Mouse (Mus musculus): ENCODE measurements at regions not wholly inside any gene's neighbourhood (a gene's known extent, or its start where the extent isn't known, plus 50 kb on each side); places are given as distances from the start of the nearest gene placed in this dataset.
A peak's percentile ranks its signal among the peaks of the same experiment; 100 is the strongest.

DNA sequence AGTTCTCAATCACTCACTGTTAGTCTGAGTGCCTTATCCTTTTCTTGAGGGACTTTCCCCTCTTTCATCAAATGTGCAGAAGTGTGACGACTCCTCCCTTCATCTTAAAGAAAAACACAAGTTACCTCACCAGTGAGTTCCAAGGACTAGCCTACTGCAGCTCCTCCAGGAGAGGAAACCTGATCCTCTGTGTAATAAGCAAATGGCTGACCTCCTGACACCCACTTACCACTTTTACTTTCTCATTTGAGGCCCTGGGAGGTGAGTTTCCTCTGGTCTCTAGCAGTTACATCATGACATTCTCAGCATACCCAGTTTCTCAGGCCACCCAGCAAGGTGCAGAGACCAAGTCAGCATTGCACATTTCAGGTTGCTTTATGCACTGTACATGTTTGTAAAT lies 83.5 kb downstream of the Bmp2 start:
- DNase-seq (ENCODE audit: low spot score): no peak
- H3K4me1 ChIP-seq (ENCODE audit: insufficient read depth, low read length): no peaks in the 10 kb centered on the region
- H3K9me3 ChIP-seq (ENCODE audit: low read length): no peaks in the 10 kb centered on the region
- no peaks in the 10 kb centered on the region for H3K27me3 ChIP-seq (ENCODE audit: insufficient read depth, low read length)
- H3K9ac ChIP-seq (replicated peaks; ENCODE audit: low read length, poor library complexity, severe bottlenecking): no peak overlapping the region
- H3K27ac ChIP-seq (ENCODE audit: low read depth, low read length): no peak overlapping the region
- H3K4me2 ChIP-seq (ENCODE audit: low read depth, low read length, poor library complexity, severe bottlenecking): no peak overlapping the region
- 32% methylated on average over 1 of the region's 1 CpGs for WGBS
- TF ChIP-seq CTCF (IDR thresholded peaks at IDR 0.05): no peak
- no peak for ATAC-seq (ENCODE audit: low FRiP score)
- H3K4me3 ChIP-seq (ENCODE audit: low read depth, low read length): no peak overlapping the region
- H3K36me3 ChIP-seq (ENCODE audit: insufficient read depth, low read length): no peaks in the 10 kb centered on the region

DNA sequence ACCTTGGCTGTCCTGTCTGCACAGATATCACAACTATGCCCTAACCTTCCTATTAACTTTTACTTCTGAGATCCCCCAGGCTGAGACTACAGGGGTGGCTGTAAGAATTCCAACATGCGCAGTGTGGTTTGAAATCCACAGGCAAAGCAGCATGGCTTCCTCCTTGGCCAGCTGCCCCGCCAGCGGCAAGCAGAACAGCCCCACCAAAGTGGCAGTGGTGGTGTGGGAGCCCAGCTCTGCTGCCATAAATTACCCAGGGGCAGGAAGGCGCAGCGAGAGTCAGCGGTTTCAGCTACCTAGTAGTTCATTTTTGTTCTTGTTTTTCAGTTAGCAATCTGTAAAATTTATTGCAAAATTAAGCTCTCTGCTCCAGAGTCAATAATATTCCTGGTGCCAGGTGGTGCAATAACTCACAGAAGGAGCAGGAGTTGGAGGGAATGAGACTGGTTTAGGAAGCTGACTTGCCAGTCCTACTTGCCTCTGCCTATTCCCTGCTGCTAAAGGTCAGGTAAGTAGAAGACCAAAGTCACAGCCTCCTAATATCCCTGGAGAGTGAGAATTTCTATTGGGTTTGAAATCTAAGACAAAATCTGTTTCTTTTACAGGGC lies 98.0 kb downstream of the Bmp2 start:
- ATAC-seq (ENCODE audit: low FRiP score): no peak
- 92% methylated on average over 6 of the region's 6 CpGs for WGBS
- H3K36me3 ChIP-seq (ENCODE audit: insufficient read depth, low read length): no peaks in the 10 kb centered on the region
- H3K9ac ChIP-seq (replicated peaks; ENCODE audit: low read length, poor library complexity, severe bottlenecking): no peak overlapping the region
- H3K27ac ChIP-seq (ENCODE audit: low read depth, low read length): no peak overlapping the region
- no peak for DNase-seq (ENCODE audit: low spot score)
- no peak for TF ChIP-seq CTCF (IDR thresholded peaks at IDR 0.05)
- no peak overlapping the region for H3K4me3 ChIP-seq (ENCODE audit: low read depth, low read length)
- H3K27me3 ChIP-seq (ENCODE audit: insufficient read depth, low read length): no peaks in the 10 kb centered on the region
- H3K4me2 ChIP-seq (ENCODE audit: low read depth, low read length, poor library complexity, severe bottlenecking): no peak overlapping the region
- no peaks in the 10 kb centered on the region for H3K4me1 ChIP-seq (ENCODE audit: insufficient read depth, low read length)
- H3K9me3 ChIP-seq (ENCODE audit: low read length): no peaks in the 10 kb centered on the region

DNA sequence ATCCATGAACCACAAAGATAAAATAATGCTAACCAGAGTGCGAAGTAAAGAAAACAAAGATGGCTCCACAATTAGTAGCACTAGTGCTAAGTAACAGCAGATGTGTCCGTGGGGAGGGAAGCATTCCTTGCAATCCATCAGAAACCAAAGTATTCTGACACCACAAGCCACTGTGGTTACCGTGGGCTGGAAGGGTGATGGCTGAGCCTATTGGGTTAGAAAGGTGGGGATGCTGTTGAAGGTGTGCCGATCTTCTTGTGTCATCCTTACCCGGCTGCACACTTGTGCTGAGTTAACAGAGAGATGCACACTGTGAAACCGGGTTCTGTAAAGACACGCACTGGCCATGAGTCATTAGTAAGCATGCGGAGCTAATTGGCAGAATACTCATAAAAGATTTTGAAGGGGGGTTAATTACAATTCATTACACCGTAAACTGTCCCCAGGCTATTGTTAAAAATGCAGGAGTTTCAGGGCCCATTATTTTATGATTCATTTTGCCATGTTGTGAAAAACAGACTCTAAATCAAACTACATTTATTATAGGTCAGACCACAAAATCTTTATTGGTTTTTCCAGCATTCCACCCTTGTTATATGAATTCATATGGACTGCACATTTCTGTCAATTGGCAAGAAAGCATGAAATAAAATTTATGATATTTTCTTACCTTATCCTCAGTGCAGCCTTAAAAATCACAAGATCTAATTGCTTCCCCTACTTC lies 114.5 kb downstream of the Bmp2 start:
- 85% methylated on average over 9 of the region's 9 CpGs for WGBS
- Histone ChIP-seq H3K9ac (replicated peaks; ENCODE audit: low read length, poor library complexity, severe bottlenecking) (no peak overlapping the region), H3K4me2 (ENCODE audit: low read depth, low read length, poor library complexity, severe bottlenecking) (no peak overlapping the region), H3K27me3 (ENCODE audit: insufficient read depth, low read length) (no peaks in the 10 kb centered on the region), H3K4me1 (ENCODE audit: insufficient read depth, low read length) (no peaks in the 10 kb centered on the region), H3K9me3 (ENCODE audit: low read length) (no peaks in the 10 kb centered on the region), H3K36me3 (ENCODE audit: insufficient read depth, low read length) (no peaks in the 10 kb centered on the region), H3K27ac (ENCODE audit: low read depth, low read length) (no peak overlapping the region), H3K4me3 (ENCODE audit: low read depth, low read length) (no peak overlapping the region)
- DNase-seq (ENCODE audit: low spot score) (no peak), ATAC-seq (ENCODE audit: low FRiP score) (no peak)
- no peak for TF ChIP-seq CTCF (IDR thresholded peaks at IDR 0.05)

DNA sequence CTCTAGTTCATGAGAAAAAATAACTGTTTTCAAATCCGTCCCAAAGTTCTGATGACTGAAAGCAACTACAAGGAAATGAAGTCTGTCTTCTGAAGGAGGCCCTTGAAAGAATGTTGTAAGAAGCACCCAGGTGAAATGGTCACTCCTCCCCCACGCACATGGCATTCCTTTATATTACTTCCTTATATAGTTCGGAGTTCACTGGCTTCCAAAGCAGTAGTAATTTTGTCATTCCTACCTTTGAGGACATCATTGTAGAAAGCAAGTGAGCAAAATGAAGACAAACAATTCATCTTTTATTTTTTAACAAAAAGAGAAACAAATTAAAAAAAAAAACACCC lies 115.1 kb downstream of the Bmp2 start:
- Histone ChIP-seq H3K4me2 (ENCODE audit: low read depth, low read length, poor library complexity, severe bottlenecking) (no peak overlapping the region), H3K4me1 (ENCODE audit: insufficient read depth, low read length) (no peaks in the 10 kb centered on the region), H3K27me3 (ENCODE audit: insufficient read depth, low read length) (no peaks in the 10 kb centered on the region), H3K9ac (replicated peaks; ENCODE audit: low read length, poor library complexity, severe bottlenecking) (no peak overlapping the region), H3K27ac (ENCODE audit: low read depth, low read length) (no peak overlapping the region), H3K9me3 (ENCODE audit: low read length) (no peaks in the 10 kb centered on the region), H3K36me3 (ENCODE audit: insufficient read depth, low read length) (no peaks in the 10 kb centered on the region), H3K4me3 (ENCODE audit: low read depth, low read length) (no peak overlapping the region)
- 87% methylated on average over 3 of the region's 3 CpGs for WGBS
- no peak for DNase-seq (ENCODE audit: low spot score)
- no peak for ATAC-seq (ENCODE audit: low FRiP score)
- TF ChIP-seq CTCF (IDR thresholded peaks at IDR 0.05): no peak

DNA sequence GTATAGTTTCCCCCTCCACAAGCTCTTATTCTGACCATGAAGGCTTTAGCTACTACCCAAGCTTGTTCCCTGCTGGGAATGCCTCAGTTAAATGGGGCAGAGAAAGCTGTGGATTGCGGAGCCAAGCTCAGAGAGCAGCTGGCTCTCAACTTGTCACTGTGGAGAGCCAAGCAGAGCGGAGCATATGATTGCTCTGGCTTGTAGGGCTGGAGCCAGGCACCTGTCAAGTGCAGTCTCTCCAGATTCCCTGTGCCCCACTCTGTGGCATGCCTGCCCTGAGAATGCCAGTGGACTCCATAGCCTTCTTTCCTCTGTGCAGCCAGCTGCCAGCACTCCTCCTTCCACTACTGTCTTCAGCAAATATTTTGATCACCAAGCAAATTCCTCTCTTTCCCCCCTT lies 117.9 kb downstream of the Bmp2 start:
- Histone ChIP-seq H3K36me3 (ENCODE audit: insufficient read depth, low read length) (no peaks in the 10 kb centered on the region), H3K4me1 (ENCODE audit: insufficient read depth, low read length) (no peaks in the 10 kb centered on the region), H3K9ac (replicated peaks; ENCODE audit: low read length, poor library complexity, severe bottlenecking) (no peak overlapping the region), H3K4me2 (ENCODE audit: low read depth, low read length, poor library complexity, severe bottlenecking) (no peak overlapping the region), H3K27me3 (ENCODE audit: insufficient read depth, low read length) (no peaks in the 10 kb centered on the region), H3K4me3 (ENCODE audit: low read depth, low read length) (no peak overlapping the region), H3K27ac (ENCODE audit: low read depth, low read length) (no peak overlapping the region), H3K9me3 (ENCODE audit: low read length) (no peaks in the 10 kb centered on the region)
- TF ChIP-seq CTCF (IDR thresholded peaks at IDR 0.05): no peak
- DNase-seq (ENCODE audit: low spot score) (peak; percentile 75), ATAC-seq (ENCODE audit: low FRiP score) (no peak)
- WGBS: 66% methylated on average over 2 of the region's 2 CpGs

DNA sequence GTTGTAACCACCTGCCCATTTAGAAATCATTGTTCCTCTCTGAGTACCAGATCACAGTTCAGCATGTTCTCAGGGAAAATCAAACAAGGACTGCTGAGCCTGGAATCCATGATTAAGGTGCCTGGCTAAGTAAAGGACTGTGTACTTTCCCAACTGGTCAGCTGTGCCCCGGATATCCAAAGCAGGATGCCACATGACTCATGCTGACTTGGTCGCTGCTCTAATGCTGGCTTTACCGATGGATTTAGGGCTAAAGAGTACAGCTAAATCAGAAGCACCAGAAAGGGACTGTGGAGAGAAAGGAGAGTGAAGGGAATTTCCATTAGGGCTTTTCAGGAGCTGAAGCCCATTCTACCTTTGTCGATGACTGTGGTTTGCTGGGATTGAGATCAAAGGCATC lies 119.6 kb downstream of the Bmp2 start:
- Histone ChIP-seq H3K4me3 (ENCODE audit: low read depth, low read length) (no peak overlapping the region), H3K36me3 (ENCODE audit: insufficient read depth, low read length) (no peaks in the 10 kb centered on the region), H3K27me3 (ENCODE audit: insufficient read depth, low read length) (no peaks in the 10 kb centered on the region), H3K4me1 (ENCODE audit: insufficient read depth, low read length) (no peaks in the 10 kb centered on the region), H3K9ac (replicated peaks; ENCODE audit: low read length, poor library complexity, severe bottlenecking) (no peak overlapping the region), H3K27ac (ENCODE audit: low read depth, low read length) (no peak overlapping the region), H3K9me3 (ENCODE audit: low read length) (no peaks in the 10 kb centered on the region), H3K4me2 (ENCODE audit: low read depth, low read length, poor library complexity, severe bottlenecking) (no peak overlapping the region)
- 68% methylated on average over 4 of the region's 4 CpGs for WGBS
- TF ChIP-seq CTCF (IDR thresholded peaks at IDR 0.05): no peak
- no peak for ATAC-seq (ENCODE audit: low FRiP score)
- DNase-seq (ENCODE audit: low spot score): no peak

Data from midbrain, postnatal 0 days (tissue).